Mouse (Mus musculus) lung, postnatal 36 days (tissue): Measurements from ENCODE around the gene Eef1akmt3.
"Not testable (repeated sequence)": the region's sequence is repeated elsewhere in the genome, so short reads cannot be mapped to it uniquely, and the experiment has no call there.

Experiments
- DNase-seq: peaks from one replicate; pipeline ENCODE4 v3.0.0; 2022; ENCODE audit warnings: mixed read lengths

Gene Eef1akmt3

GRCm38 (mm10) chr10:127070190-127071121, 29.1 kb upstream of the Eef1akmt3 start, which contains the start of gene Tspan31:
Gene Tspan31, minus strand, starts transcription at chr10:127070264.
- DNase-seq: peak; percentile 98

GRCm38 (mm10) chr10:127069281-127070189, 28.2 kb upstream of the Eef1akmt3 start:
- no peak for DNase-seq

GRCm38 (mm10) chr10:127068360-127069038, 27.2 kb upstream of the Eef1akmt3 start:
- no peak for DNase-seq

GRCm38 (mm10) chr10:127066519-127067018, 25.3 kb upstream of the Eef1akmt3 start:
- DNase-seq: no peak

GRCm38 (mm10) chr10:127065981-127066380, 24.7 kb upstream of the Eef1akmt3 start:
- no peak for DNase-seq

- no peak for DNase-seq
Observed at GRCm38 (mm10) chr10:127063913-127064870, 22.9 kb upstream of the Eef1akmt3 start.

GRCm38 (mm10) chr10:127063239-127063872, 22.0 kb upstream of the Eef1akmt3 start, which contains the start of gene Cdk4:
Gene Cdk4, plus strand, starts transcription at chr10:127063534.
- DNase-seq: peak; percentile 98

GRCm38 (mm10) chr10:127062503-127062902, 21.2 kb upstream of the Eef1akmt3 start:
- peak; percentile 35 for DNase-seq

- not testable (repeated sequence) for DNase-seq
Observed at GRCm38 (mm10) chr10:127062101-127062500, 20.8 kb upstream of the Eef1akmt3 start.

- no peak for DNase-seq
Observed at GRCm38 (mm10) chr10:127061513-127061912, 20.2 kb upstream of the Eef1akmt3 start.

- DNase-seq: no peak
Observed at GRCm38 (mm10) chr10:127061085-127061484, 19.8 kb upstream of the Eef1akmt3 start.

- DNase-seq: peak; percentile 86
Observed at GRCm38 (mm10) chr10:127059968-127060916, 18.9 kb upstream of the Eef1akmt3 start, which contains the start of gene March9. Gene March9, minus strand, starts transcription at chr10:127060184.

- no peak for DNase-seq
Observed at GRCm38 (mm10) chr10:127059174-127059967, 18.1 kb upstream of the Eef1akmt3 start.

- no peak for DNase-seq
Observed at GRCm38 (mm10) chr10:127058708-127059107, 17.4 kb upstream of the Eef1akmt3 start.

- peak; percentile 83 for DNase-seq
Observed at GRCm38 (mm10) chr10:127058161-127058560, 16.8 kb upstream of the Eef1akmt3 start.

- DNase-seq: no peak
Observed at GRCm38 (mm10) chr10:127056490-127056889, 15.2 kb upstream of the Eef1akmt3 start.

- DNase-seq: no peak
Observed at GRCm38 (mm10) chr10:127055406-127055805, 14.1 kb upstream of the Eef1akmt3 start.

GRCm38 (mm10) chr10:127054646-127055045, 13.3 kb upstream of the Eef1akmt3 start:
- no peak for DNase-seq

GRCm38 (mm10) chr10:127050119-127050474, 8.8 kb upstream of the Eef1akmt3 start:
- DNase-seq: no peak
